19 mouse cellular contexts compared by ENCODE assay signal in genomic region chr7:71370746-71371145, GRCm38 (mm10). TPM values are rescaled to one million over a fixed set of nuclear protein-coding genes. Genes with fewer than 3 reads are reported as not detected.
DNase-seq lines count a peak whose midpoint lies in the region; ATAC-seq and TF ChIP-seq lines count a peak whose summit lies in the region.
"Had no signal": no experiment of that assay in that cellular context is flagged by ENCODE, and none has a peak within 500 bp of the region (broad histone marks: within the 10 kb centered on the region; RNA-seq: fewer than 3 reads in every experiment).

No protein-coding gene starts in this region.

- H3K27ac ChIP-seq in gastrocnemius, adult 2 months: peak overlapping the region; percentile 58
- H3K27ac ChIP-seq in lung, embryonic 16.5 days (ENCODE audit: low read length): peak overlapping the region; percentile 69
- H3K27ac ChIP-seq: forebrain, embryonic 12.5 days; hindbrain, embryonic 14.5 days had no signal

- 51% methylated on average over 2 of the region's 2 CpGs for WGBS in lung, embryonic 16.5 days

- peaks cover 10% of the 10 kb centered on the region for H3K4me1 ChIP-seq in lung, embryonic 16.5 days (replicated peaks; ENCODE audit: control insufficient read depth, insufficient read depth, low read length)
- H3K4me1 ChIP-seq: forebrain, embryonic 12.5 days had no signal

- H3K4me2 ChIP-seq in lung, embryonic 16.5 days (ENCODE audit: low read depth, low read length): no peak overlapping the region
- H3K4me2 ChIP-seq: forebrain, embryonic 12.5 days; hindbrain, embryonic 14.5 days had no signal

- no peaks in the 10 kb centered on the region for H3K27me3 ChIP-seq in lung, embryonic 16.5 days (ENCODE audit: control insufficient read depth, insufficient read depth, low read depth, low read length)

- H3K36me3 ChIP-seq in lung, embryonic 16.5 days (ENCODE audit: control insufficient read depth, insufficient read depth, low read length): no peaks in the 10 kb centered on the region
- H3K36me3 ChIP-seq: forebrain, embryonic 12.5 days had no signal

- intact Hi-C loops in gastrocnemius, adult 2 months (cut with DNase I): loop anchor here (10.0 kb wide), 1 partner anchor 1026 kb away; no protein-coding TSS in a partner anchor

- no peaks in the 10 kb centered on the region for H3K9me3 ChIP-seq in lung, embryonic 16.5 days (ENCODE audit: control insufficient read depth, low read length)
- H3K9me3 ChIP-seq: forebrain, embryonic 12.5 days had no signal

- H3K9ac ChIP-seq in lung, embryonic 16.5 days (ENCODE audit: low read length): no peak overlapping the region
- H3K9ac ChIP-seq: forebrain, embryonic 12.5 days; hindbrain, embryonic 14.5 days had no signal

- TF ChIP-seq CTCF in gastrocnemius, adult 2 months (IDR thresholded peaks at IDR 0.05): no peak

- peak; percentile 26 for DNase-seq in gastrocnemius, adult 2 months
- DNase-seq in gastrocnemius, postnatal 10 days: no peak
- DNase-seq in lung, postnatal 14 days: no peak
- peak; percentile 7 for DNase-seq in heart, postnatal 4 days
- DNase-seq in right cerebral cortex, postnatal 14 days: no peak
- DNase-seq in cerebellum, adult 18-20 months: no peak
- DNase-seq in neural tube, embryonic 10.5 days (ENCODE audit: extremely low spot score, low spot score): no peak
- DNase-seq: adrenal gland, postnatal 14 days; cerebellum, adult 9-10 months; lung, adult 18-20 months; right cerebral cortex, adult 18-20 months; thymus, adult 2 months had no signal

- no peak overlapping the region for H3K4me3 ChIP-seq in gastrocnemius, adult 2 months
- H3K4me3 ChIP-seq in lung, embryonic 16.5 days (ENCODE audit: low read length): no peak overlapping the region
- H3K4me3 ChIP-seq: forebrain, embryonic 12.5 days had no signal

- ATAC-seq in lung, embryonic 16.5 days (ENCODE audit: low read depth): no peak
- ATAC-seq: midbrain, embryonic 16.5 days had no signal

RNA-seq across cellular contexts. Expression of gene Gm10295, which starts 19.5 kb away (rescaled TPM):
- not detected for total RNA-seq in gastrocnemius, adult 2 months (2021)
- total RNA-seq in gastrocnemius, postnatal 10 days (2021): not detected
- 0.05 TPM in 1 of 2 replicates, not detected in the other for polyA plus RNA-seq in lung, embryonic 16.5 days (2015; fragmentation: Nextera tagmentation; extraction: Ambion mirVana)
- not detected for total RNA-seq in heart, postnatal 4 days (2021)
- total RNA-seq: adrenal gland, postnatal 14 days; gastrocnemius, adult 18-20 months; left cerebral cortex, postnatal 14 days had no signal
- polyA plus RNA-seq: forebrain, embryonic 12.5 days; hindbrain, embryonic 14.5 days; midbrain, embryonic 16.5 days; neural tube, embryonic 14.5 days; thymus, adult 2 months had no signal

Comparison
In these comparisons a context has a peak if more than half of its experiments do, and no peak if none do; other contexts are left out.
1. DNase-seq: peak in gastrocnemius, adult 2 months (single experiment) and heart, postnatal 4 days (single experiment); none in gastrocnemius, postnatal 10 days (single experiment), lung, postnatal 14 days (single experiment), right cerebral cortex, postnatal 14 days (single experiment), cerebellum, adult 18-20 months (0 of 2) and neural tube, embryonic 10.5 days (single experiment).